Mouse (Mus musculus): ENCODE measurements around the gene Swsap1. TPM values are rescaled to one million over a fixed set of nuclear protein-coding genes. Genes with fewer than 3 reads are reported as not detected.

Gene Swsap1
- polyA plus RNA-seq, 1 experiment = 12.8 TPM

- WGBS = 17% methylated on average over 5 of the region's 5 CpGs
- TF ChIP-seq CTCF (IDR thresholded peaks at IDR 0.05; ENCODE audit: borderline replicate concordance, insufficient read depth, low read depth, low read length) = no peak
- TF ChIP-seq POLR2A (IDR thresholded peaks at IDR 0.05; ENCODE audit: borderline replicate concordance, insufficient read depth, low read length) = no peak
- no peaks in the 10 kb centered on the region for H3K27me3 ChIP-seq (ENCODE audit: control insufficient read depth, insufficient read depth, low read length)
Measured at GRCm38 (mm10) chr9:21918692-21919384, 36.7 kb upstream of the Swsap1 start.

GRCm38 (mm10) chr9:21923036-21923435, 32.5 kb upstream of the Swsap1 start:
- peaks cover 14% of the 10 kb centered on the region for H3K4me1 ChIP-seq (ENCODE audit: control insufficient read depth, insufficient read depth, low read length)
- DNase-seq = no peak
- no peak overlapping the region for H3K4me3 ChIP-seq (replicated peaks; ENCODE audit: insufficient read depth, low read depth, low read length)
- WGBS = 89% methylated on average over 4 of the region's 4 CpGs
- H3K27me3 ChIP-seq (ENCODE audit: control insufficient read depth, insufficient read depth, low read length) = no peaks in the 10 kb centered on the region
- TF ChIP-seq POLR2A (IDR thresholded peaks at IDR 0.05; ENCODE audit: borderline replicate concordance, insufficient read depth, low read length) (no peak), CTCF (IDR thresholded peaks at IDR 0.05; ENCODE audit: borderline replicate concordance, insufficient read depth, low read depth, low read length) (no peak)
- H3K27ac ChIP-seq (ENCODE audit: insufficient read depth, low read length) = no peak overlapping the region

More at GRCm38 (mm10) chr9:21918692-21919384, 36.7 kb upstream of the Swsap1 start:
- H3K4me1 ChIP-seq (ENCODE audit: control insufficient read depth, insufficient read depth, low read length) = peaks cover under 1% of the 10 kb centered on the region; the same call in 1 of the 2 replicates
- no peak overlapping the region for H3K27ac ChIP-seq (ENCODE audit: insufficient read depth, low read length)
- no peak for DNase-seq
- peak overlapping the region; percentile 67 for H3K4me3 ChIP-seq (replicated peaks; ENCODE audit: insufficient read depth, low read depth, low read length)

GRCm38 (mm10) chr9:21923490-21924098, 32.0 kb upstream of the Swsap1 start:
- WGBS = 78% methylated on average over 3 of the region's 3 CpGs
- no peak for DNase-seq
- no peak overlapping the region for H3K27ac ChIP-seq (ENCODE audit: insufficient read depth, low read length)
- TF ChIP-seq POLR2A (IDR thresholded peaks at IDR 0.05; ENCODE audit: borderline replicate concordance, insufficient read depth, low read length) = no peak
- no peak for TF ChIP-seq CTCF (IDR thresholded peaks at IDR 0.05; ENCODE audit: borderline replicate concordance, insufficient read depth, low read depth, low read length)
- peaks cover 14% of the 10 kb centered on the region for H3K4me1 ChIP-seq (ENCODE audit: control insufficient read depth, insufficient read depth, low read length)
- H3K4me3 ChIP-seq (replicated peaks; ENCODE audit: insufficient read depth, low read depth, low read length) = no peak overlapping the region
- no peaks in the 10 kb centered on the region for H3K27me3 ChIP-seq (ENCODE audit: control insufficient read depth, insufficient read depth, low read length)

- H3K27ac ChIP-seq (ENCODE audit: insufficient read depth, low read length) = no peak overlapping the region
- WGBS = 49% methylated on average over 6 of the region's 6 CpGs
- no peak for TF ChIP-seq POLR2A (IDR thresholded peaks at IDR 0.05; ENCODE audit: borderline replicate concordance, insufficient read depth, low read length)
- TF ChIP-seq CTCF (IDR thresholded peaks at IDR 0.05; ENCODE audit: borderline replicate concordance, insufficient read depth, low read depth, low read length) = no peak
- no peak overlapping the region for H3K4me3 ChIP-seq (replicated peaks; ENCODE audit: insufficient read depth, low read depth, low read length)
- peak; percentile 68 to 78 for DNase-seq
- peaks cover 14% of the 10 kb centered on the region for H3K4me1 ChIP-seq (ENCODE audit: control insufficient read depth, insufficient read depth, low read length)
- no peaks in the 10 kb centered on the region for H3K27me3 ChIP-seq (ENCODE audit: control insufficient read depth, insufficient read depth, low read length)
Measured at GRCm38 (mm10) chr9:21924099-21924493, 31.5 kb upstream of the Swsap1 start.

GRCm38 (mm10) chr9:21925034-21925433, 30.5 kb upstream of the Swsap1 start:
- no peaks in the 10 kb centered on the region for H3K27me3 ChIP-seq (ENCODE audit: control insufficient read depth, insufficient read depth, low read length)
- TF ChIP-seq CTCF (IDR thresholded peaks at IDR 0.05; ENCODE audit: borderline replicate concordance, insufficient read depth, low read depth, low read length) = no peak
- TF ChIP-seq POLR2A (IDR thresholded peaks at IDR 0.05; ENCODE audit: borderline replicate concordance, insufficient read depth, low read length) = no peak
- H3K27ac ChIP-seq (ENCODE audit: insufficient read depth, low read length) = no peak overlapping the region
- DNase-seq = no peak
- 85% methylated on average over 3 of the region's 3 CpGs for WGBS
- peaks cover 14% of the 10 kb centered on the region for H3K4me1 ChIP-seq (ENCODE audit: control insufficient read depth, insufficient read depth, low read length)
- H3K4me3 ChIP-seq (replicated peaks; ENCODE audit: insufficient read depth, low read depth, low read length) = no peak overlapping the region

GRCm38 (mm10) chr9:21925506-21925905, 30.0 kb upstream of the Swsap1 start:
- Histone ChIP-seq H3K4me1 (ENCODE audit: control insufficient read depth, insufficient read depth, low read length) (peaks cover 14% of the 10 kb centered on the region), H3K27me3 (ENCODE audit: control insufficient read depth, insufficient read depth, low read length) (no peaks in the 10 kb centered on the region), H3K4me3 (replicated peaks; ENCODE audit: insufficient read depth, low read depth, low read length) (no peak overlapping the region), H3K27ac (ENCODE audit: insufficient read depth, low read length) (no peak overlapping the region)
- DNase-seq = no peak
- TF ChIP-seq CTCF (IDR thresholded peaks at IDR 0.05; ENCODE audit: borderline replicate concordance, insufficient read depth, low read depth, low read length) = no peak
- 97% methylated on average over 1 of the region's 1 CpGs for WGBS

- Histone ChIP-seq H3K4me1 (ENCODE audit: control insufficient read depth, insufficient read depth, low read length) (peaks cover 14% of the 10 kb centered on the region), H3K27me3 (ENCODE audit: control insufficient read depth, insufficient read depth, low read length) (no peaks in the 10 kb centered on the region), H3K27ac (ENCODE audit: insufficient read depth, low read length) (no peak overlapping the region), H3K4me3 (replicated peaks; ENCODE audit: insufficient read depth, low read depth, low read length) (no peak overlapping the region)
- TF ChIP-seq POLR2A (IDR thresholded peaks at IDR 0.05; ENCODE audit: borderline replicate concordance, insufficient read depth, low read length) = no peak
- no peak for TF ChIP-seq CTCF (IDR thresholded peaks at IDR 0.05; ENCODE audit: borderline replicate concordance, insufficient read depth, low read depth, low read length)
- no peak for DNase-seq
- 80% methylated on average over 6 of the region's 6 CpGs for WGBS
Measured at GRCm38 (mm10) chr9:21926155-21926554, 29.4 kb upstream of the Swsap1 start.

GRCm38 (mm10) chr9:21926784-21927183, 28.8 kb upstream of the Swsap1 start:
- peaks cover 14% of the 10 kb centered on the region for H3K4me1 ChIP-seq (ENCODE audit: control insufficient read depth, insufficient read depth, low read length)
- no peak for TF ChIP-seq CTCF (IDR thresholded peaks at IDR 0.05; ENCODE audit: borderline replicate concordance, insufficient read depth, low read depth, low read length)
- peak overlapping the region; percentile 74 for H3K4me3 ChIP-seq (replicated peaks; ENCODE audit: insufficient read depth, low read depth, low read length)
- WGBS = 0% methylated on average over 6 of the region's 6 CpGs
- peak overlapping the region; percentile 2; the same call in 1 of the 2 replicates for H3K27ac ChIP-seq (ENCODE audit: insufficient read depth, low read length)
- DNase-seq = no peak
- H3K27me3 ChIP-seq (ENCODE audit: control insufficient read depth, insufficient read depth, low read length) = no peaks in the 10 kb centered on the region

Measured in cerebellum, adult 2 months (tissue).